In genomic region chr11:17743821-17744220, GRCm38 (mm10) we compare ENCODE assay signal across 1 mouse cellular context.
TF ChIP-seq lines count a peak whose summit lies in the region.

No protein-coding gene starts in this region.

TF ChIP-seq in CH12.LX, 34 proteins besides CTCF, POLR2A, EP300 and RAD21 (continued from another document):
- TF ChIP-seq SMC3 (IDR thresholded peaks at IDR 0.05; ENCODE audit: low read depth, low read length): no peak
- TF ChIP-seq TCF12 (IDR thresholded peaks at IDR 0.05; ENCODE audit: low read depth, low read length): no peak
